Mouse (Mus musculus) bone marrow, adult 2 months (tissue): ENCODE measurements around the gene Setdb1.

Source experiments
- CTCF ChIP-seq: fragments of 200-500 bp; IDR thresholded peaks from 2 replicates; pipeline ENCODE4 v1.5.1; 2011; ENCODE audit warnings: low read length, control low read depth; ENCODE audit not compliant: control insufficient read depth, insufficient read depth
- POLR2A ChIP-seq: fragments of 200-500 bp; IDR thresholded peaks from 2 replicates; pipeline ENCODE4 v1.6.1; 2011; ENCODE audit warnings: low read depth, mild to moderate bottlenecking, control low read depth, low read length, borderline replicate concordance; ENCODE audit not compliant: control insufficient read depth

DNA sequence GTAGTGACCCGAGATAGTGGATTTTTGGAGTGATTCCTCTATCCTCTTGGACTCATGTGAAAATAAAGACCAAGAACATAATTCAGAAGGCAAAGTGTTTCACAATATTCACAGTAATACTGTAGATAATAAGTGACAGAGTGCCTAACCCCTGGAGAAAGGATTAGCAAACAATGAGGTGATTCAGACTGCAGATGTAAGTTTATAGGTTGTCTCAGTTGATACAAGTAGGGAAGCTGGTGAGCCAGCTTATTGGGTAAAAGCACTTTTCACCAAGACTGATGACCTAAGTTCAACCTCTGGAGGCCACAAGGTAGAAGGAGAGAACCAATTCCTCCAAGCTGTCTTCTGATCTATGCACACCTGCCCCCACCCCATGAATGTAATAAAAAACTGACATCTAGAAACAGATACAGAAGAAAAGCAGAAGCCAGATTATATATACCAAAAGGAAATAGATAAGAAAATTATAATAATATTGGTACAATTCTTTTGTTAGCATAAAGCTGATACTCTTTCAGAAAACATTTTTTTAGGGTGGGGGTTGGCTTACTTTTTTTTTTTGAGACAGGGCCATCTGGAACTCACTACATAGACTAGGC is 28.1 kb downstream of the Setdb1 start:
- TF ChIP-seq CTCF (no peak), POLR2A (no peak)
